Mouse (Mus musculus) ES-E14 (cell line): ENCODE results near the gene Plin4. TPM values are rescaled to one million over a fixed set of nuclear protein-coding genes. Genes with fewer than 3 reads are reported as not detected.
"Not testable (repeated sequence)": the region's sequence is repeated elsewhere in the genome, so short reads cannot be mapped to it uniquely, and the experiment has no call there.

ENCODE experiments used
- DNase-seq: peaks from one replicate; pipeline ENCODE4 v3.0.0-alpha.2; 2013; ENCODE audit warnings: low read depth, low spot score
- H3K27ac ChIP-seq: 2 replicates; pipeline ENCODE4 v1.5.1; 2012; ENCODE audit warnings: low read depth, mild to moderate bottlenecking, low read length, moderate library complexity, mixed read lengths; ENCODE audit not compliant: poor library complexity, insufficient read depth, severe bottlenecking
- H3K36me3 ChIP-seq: 2 replicates; pipeline ENCODE4 v1.6.1; 2012; ENCODE audit warnings: mild to moderate bottlenecking, low read length, moderate library complexity, mixed read lengths; ENCODE audit not compliant: control insufficient read depth, poor library complexity, insufficient read depth, severe bottlenecking
- H3K4me1 ChIP-seq, 2 experiments: fragments of 150-350 bp in 1 of 2; sonication (generic) in 1 of 2; 2 replicates each; pipeline ENCODE4 v1.6.1; 2012; ENCODE audit warnings: low read length in 2 of 2, mild to moderate bottlenecking in 1 of 2, mixed read lengths in 1 of 2; ENCODE audit not compliant: control insufficient read depth in 2 of 2, insufficient read depth in 2 of 2, poor library complexity in 1 of 2
- H3K4me3 ChIP-seq, 2 experiments: fragments of 150-350 bp in 1 of 2; sonication (generic) in 1 of 2; 2 replicates each; pipeline ENCODE4 v1.5.1; 2012; ENCODE audit warnings: low read length in 2 of 2, low read depth in 1 of 2, mild to moderate bottlenecking in 1 of 2, mixed read lengths in 1 of 2; ENCODE audit not compliant: insufficient read depth in 1 of 2, poor library complexity in 1 of 2, severe bottlenecking in 1 of 2
- H3K9ac ChIP-seq: 2 replicates; pipeline ENCODE4 v1.6.1; 2012; ENCODE audit warnings: low read depth, mild to moderate bottlenecking, low read length, mixed read lengths; ENCODE audit not compliant: poor library complexity, insufficient read depth, severe bottlenecking
- H3K9me3 ChIP-seq: fragments of 150-350 bp; sonication (generic); 2 replicates; pipeline ENCODE4 v1.6.1; 2012; ENCODE audit warnings: low read depth, mild to moderate bottlenecking, low read length; ENCODE audit not compliant: control insufficient read depth, insufficient read depth
- CHD2 ChIP-seq: IDR thresholded peaks from 2 replicates; pipeline ENCODE4 v1.6.1; 2014; ENCODE audit warnings: mild to moderate bottlenecking, low read depth, low read length, inconsistent platforms
- HCFC1 ChIP-seq: IDR thresholded peaks from 2 replicates; pipeline ENCODE4 v1.6.1; 2012; ENCODE audit warnings: low read length, inconsistent platforms, borderline replicate concordance; ENCODE audit not compliant: insufficient read depth
- MAFK ChIP-seq: IDR thresholded peaks from 2 replicates; pipeline ENCODE4 v1.6.1; 2014; ENCODE audit warnings: mild to moderate bottlenecking, low read depth, low read length, inconsistent platforms; ENCODE audit not compliant: insufficient read depth
- ZC3H11A ChIP-seq: IDR thresholded peaks from 2 replicates; pipeline ENCODE4 v1.6.1; 2012; ENCODE audit warnings: low read depth, mild to moderate bottlenecking, inconsistent platforms, low read length, borderline replicate concordance
- ZNF384 ChIP-seq: IDR thresholded peaks from 2 replicates; pipeline ENCODE4 v1.6.1; 2012; ENCODE audit warnings: low read depth, low read length, inconsistent platforms
- in situ Hi-C, 2 experiments: fragments of 600-800 bp; cut with MboI; formaldehyde crosslinking; loops; one replicate each; pipeline ENCODE4 v1.15.1; 2025; ENCODE audit warnings: low sequenced_read_pairs in 2 of 2, inconsistent platforms in 1 of 2; ENCODE audit not compliant: unreplicated experiment in 2 of 2
- total RNA-seq: library from RNA; depleted of rRNA; stranded (reverse); fragments of 300-350 nt; gene quantifications from 2 replicates; pipeline ENCODE4 v1.2.3, GENCODE M21; 2012

The Plin4 gene
- total RNA-seq, 1 experiment, result 0.31 TPM

DNA sequence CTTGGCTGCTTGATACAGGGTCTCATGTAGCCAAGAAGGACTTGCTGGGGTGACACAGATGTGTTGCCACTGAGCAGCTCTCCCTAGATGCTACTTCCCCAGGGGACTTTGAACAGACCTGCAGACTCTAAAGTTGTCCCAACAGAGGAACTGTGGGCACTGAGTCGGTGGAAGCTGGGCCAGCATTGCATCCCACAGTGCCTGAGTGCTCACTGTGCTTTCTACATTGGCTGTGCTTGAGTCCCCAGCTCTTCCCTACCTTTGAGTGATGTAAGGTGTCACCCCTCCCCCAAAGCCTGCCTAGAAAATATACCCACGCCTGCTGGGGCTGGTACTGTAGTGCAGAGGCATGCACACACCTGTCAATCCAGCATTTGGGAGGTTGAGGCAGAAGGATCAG lies 1.9 kb downstream of the Plin4 start:
- Histone ChIP-seq H3K4me1 (no peaks in the 10 kb centered on the region; a peak in 1 of 4 replicates), H3K36me3 (peaks cover 10% of the 10 kb centered on the region; the same call in 1 of the 2 replicates), H3K9ac (no peak overlapping the region), H3K9me3 (no peaks in the 10 kb centered on the region), H3K27ac (no peak overlapping the region), H3K4me3 (no peak overlapping the region)
- no peak for TF ChIP-seq ZC3H11A
- in situ Hi-C loops, result no loop called here
- no peak for DNase-seq

DNA sequence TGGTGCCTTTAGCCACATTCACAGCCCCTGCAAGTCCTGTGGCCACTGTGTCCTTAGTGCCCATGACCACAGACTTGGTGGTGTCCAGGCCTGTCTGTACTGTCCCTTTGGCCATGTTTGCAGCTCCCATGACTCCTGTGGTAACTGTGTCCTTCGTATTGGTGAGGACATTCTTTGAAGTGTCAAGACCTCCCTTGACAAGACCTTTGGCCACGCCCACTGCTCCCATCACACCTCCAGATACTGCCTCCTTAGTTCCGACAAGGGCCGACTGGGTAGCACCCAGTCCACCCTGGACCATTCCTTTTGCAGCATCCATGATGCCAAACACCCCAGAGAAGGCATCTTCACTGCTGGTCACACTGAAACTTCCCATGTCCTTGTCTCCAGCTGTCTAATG lies 2.6 kb downstream of the Plin4 start:
- no peak for DNase-seq
- in situ Hi-C loops, result no loop called here
- Histone ChIP-seq H3K4me3 (no peak overlapping the region), H3K9ac (no peak overlapping the region), H3K27ac (no peak overlapping the region), H3K4me1 (no peaks in the 10 kb centered on the region), H3K9me3 (no peaks in the 10 kb centered on the region), H3K36me3 (peaks cover 18% of the 10 kb centered on the region)
- TF ChIP-seq MAFK (no peak), HCFC1 (no peak), CHD2 (no peak), ZNF384 (no peak), ZC3H11A (no peak)

DNA sequence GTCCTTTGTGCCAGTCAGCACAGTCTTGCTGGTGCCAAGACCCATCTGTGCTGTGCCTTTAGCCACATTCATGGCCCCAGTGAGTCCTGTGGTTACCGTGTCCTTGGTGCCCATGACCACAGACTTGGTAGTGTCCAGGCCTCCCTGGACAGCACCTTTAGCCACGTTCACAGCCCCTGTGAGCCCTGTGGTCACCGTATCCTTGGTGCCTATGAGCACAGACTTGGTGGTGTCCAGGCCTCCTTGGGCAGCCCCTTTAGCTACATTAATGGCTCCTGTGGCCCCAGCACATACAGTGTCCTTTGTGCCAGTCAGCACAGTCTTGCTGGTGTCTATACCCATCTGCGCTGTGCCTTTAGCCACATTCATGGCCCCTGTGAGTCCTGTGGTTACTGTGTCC lies 3.2 kb downstream of the Plin4 start:
- H3K4me3 ChIP-seq, H3K27ac ChIP-seq, H3K9ac ChIP-seq, DNase-seq, H3K9me3 ChIP-seq, in situ Hi-C loops, H3K4me1 ChIP-seq: not testable (repeated sequence)
- peaks cover 22% of the 10 kb centered on the region for H3K36me3 ChIP-seq

DNA sequence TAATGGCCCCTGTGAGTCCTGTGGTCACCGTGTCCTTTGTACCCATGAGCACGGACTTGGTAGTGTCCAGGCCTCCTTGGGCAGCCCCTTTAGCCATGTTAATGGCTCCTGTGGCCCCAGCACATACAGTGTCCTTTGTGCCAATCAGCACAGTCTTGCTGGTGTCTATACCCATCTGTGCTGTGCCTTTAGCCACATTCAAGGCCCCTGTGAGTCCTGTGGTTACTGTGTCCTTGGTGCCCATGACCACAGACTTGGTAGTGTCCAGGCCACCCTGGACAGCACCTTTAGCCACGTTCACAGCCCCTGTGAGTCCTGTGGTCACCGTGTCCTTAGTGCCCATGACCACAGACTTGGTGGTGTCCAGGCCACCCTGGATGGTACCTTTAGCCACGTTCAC lies 4.8 kb downstream of the Plin4 start:
- H3K36me3 ChIP-seq, result peaks cover 37% of the 10 kb centered on the region
- H3K27ac ChIP-seq, H3K9ac ChIP-seq, in situ Hi-C loops, H3K4me3 ChIP-seq, H3K9me3 ChIP-seq, DNase-seq, H3K4me1 ChIP-seq: not testable (repeated sequence)

DNA sequence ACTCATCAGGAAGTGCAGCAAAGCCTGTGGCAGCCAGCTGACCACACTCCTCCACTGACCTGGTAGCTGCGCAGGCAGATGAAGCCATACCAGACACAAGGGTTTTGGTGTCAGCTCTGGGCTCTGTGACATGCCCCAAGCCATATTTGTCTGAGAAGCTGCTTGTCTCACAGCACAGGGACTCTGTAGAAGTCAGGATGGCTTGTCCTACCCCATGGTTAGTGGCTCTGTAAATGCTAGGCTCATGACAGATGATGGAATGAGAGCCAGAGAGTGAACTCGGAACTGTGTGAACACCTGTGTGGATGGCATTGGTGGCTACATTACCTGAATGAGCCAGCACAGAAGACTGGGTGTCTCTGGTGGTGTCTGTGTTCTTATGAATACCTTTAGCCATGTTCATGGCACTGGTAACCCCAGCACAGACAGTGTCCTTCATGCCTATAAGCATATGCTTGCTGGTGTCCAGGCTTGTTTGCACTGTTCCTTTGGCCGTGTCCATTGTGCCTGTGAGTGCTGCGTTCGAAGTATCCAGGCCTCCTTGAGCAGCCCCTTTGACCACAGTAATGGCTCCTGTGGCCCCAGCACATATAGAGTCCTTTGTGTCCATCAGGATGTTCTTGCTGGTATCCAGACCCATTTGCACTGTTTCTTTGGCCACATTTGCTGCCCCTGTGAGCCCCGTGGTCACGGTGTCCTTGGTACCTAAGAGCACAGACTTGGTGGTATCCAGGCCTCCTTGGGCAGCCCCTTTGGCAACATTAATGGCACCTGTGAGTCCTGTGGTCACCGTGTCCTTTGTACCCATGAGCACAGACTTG lies 5.9 kb downstream of the Plin4 start:
- no peak for DNase-seq
- in situ Hi-C loops, result no loop called here
- no peak overlapping the region for H3K4me3 ChIP-seq
- H3K36me3 ChIP-seq, result peaks cover 46% of the 10 kb centered on the region
- H3K9ac ChIP-seq, result no peak overlapping the region
- no peaks in the 10 kb centered on the region for H3K4me1 ChIP-seq
- no peak overlapping the region for H3K27ac ChIP-seq
- no peak for TF ChIP-seq ZC3H11A
- no peak for TF ChIP-seq CHD2
- no peak for TF ChIP-seq ZNF384
- TF ChIP-seq HCFC1, result no peak
- TF ChIP-seq MAFK, result no peak
- H3K9me3 ChIP-seq, result no peaks in the 10 kb centered on the region
